Mouse (Mus musculus): Measurements from ENCODE around the gene Rbl1. TPM values are rescaled to one million over a fixed set of nuclear protein-coding genes. Genes with fewer than 3 reads are reported as not detected.

The Rbl1 gene
- 3.3 and 7.1 TPM in 2 replicates for polyA plus RNA-seq (2012; rRNA removed; ENCODE audit: low replicate concordance)

DNA sequence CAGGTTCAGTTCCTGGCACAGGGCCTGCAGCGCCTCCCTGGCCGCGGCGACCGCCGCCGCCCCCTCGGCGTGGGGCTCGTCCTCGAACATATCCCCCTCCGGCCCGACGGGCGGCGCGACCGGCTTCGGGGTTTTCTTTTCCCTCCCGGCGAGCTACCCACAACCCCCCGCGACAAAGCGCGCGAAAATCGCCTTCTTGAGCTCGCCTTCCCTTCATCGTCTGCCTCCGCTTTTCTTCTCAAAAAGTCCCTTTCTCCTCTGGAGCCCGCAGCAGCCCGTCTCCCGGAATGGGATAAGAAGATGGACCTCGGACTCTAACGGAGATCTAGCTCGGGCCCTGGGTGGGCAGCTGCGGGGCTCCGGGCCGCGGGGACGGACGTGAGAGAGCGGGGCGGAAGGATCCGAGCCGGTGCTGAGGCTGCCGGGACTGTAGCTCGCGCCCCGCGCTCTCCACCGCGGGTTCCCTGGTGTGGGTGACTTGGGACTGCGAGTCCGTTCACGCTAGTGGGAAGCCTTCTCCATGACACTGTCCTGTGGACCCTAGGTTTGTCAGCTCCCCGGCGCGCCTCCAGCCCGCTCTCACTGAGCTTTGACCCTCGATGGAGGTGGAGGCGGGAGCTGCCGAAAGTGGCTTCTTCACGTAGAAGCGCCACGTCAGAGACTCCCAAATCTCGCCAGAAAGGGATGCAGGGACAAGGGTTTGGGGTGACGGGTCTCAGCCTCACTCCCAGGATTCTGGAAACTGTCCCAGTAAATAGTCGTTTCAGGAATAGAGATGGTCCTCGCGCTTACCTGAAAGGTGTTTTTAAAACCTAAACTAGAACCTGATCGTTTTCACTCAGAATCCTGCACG is at the start of gene Rbl1:
Gene Rbl1, minus strand, starts transcription at position 169 of the 853 bp plus-strand sequence.

GRCm38 (mm10) chr2:157135014-157135413 is 69.3 kb downstream of the Rbl1 start, which contains the start of gene Samhd1:
Samhd1 (minus strand) TSS chr2:157135265.

Other genes with a start within 250 kb of the Rbl1 start
- 60.9 and 80.4 TPM in 2 replicates for gene Ndrg3, start 212.5 kb downstream of the Rbl1 start, polyA plus RNA-seq (2012; rRNA removed; ENCODE audit: low replicate concordance)
- gene Dsn1, start 197.4 kb downstream of the Rbl1 start, polyA plus RNA-seq (2012; rRNA removed; ENCODE audit: low replicate concordance), result 4.8 and 5.3 TPM in 2 replicates
- gene Soga1, start 125.3 kb downstream of the Rbl1 start, polyA plus RNA-seq (2012; rRNA removed; ENCODE audit: low replicate concordance), result 10.4 and 20.6 TPM in 2 replicates
- not detected in 2 replicates for gene Tldc2, start 117.5 kb downstream of the Rbl1 start, polyA plus RNA-seq (2012; rRNA removed; ENCODE audit: low replicate concordance)
- gene Samhd1, start 69.3 kb downstream of the Rbl1 start, polyA plus RNA-seq (2012; rRNA removed; ENCODE audit: low replicate concordance), result 45.1 and 45.5 TPM in 2 replicates
- 284 and 285 TPM in 2 replicates for gene Rpn2, start 74.5 kb upstream of the Rbl1 start, polyA plus RNA-seq (2012; rRNA removed; ENCODE audit: low replicate concordance)
- gene Mroh8, start 75.0 kb upstream of the Rbl1 start, polyA plus RNA-seq (2012; rRNA removed; ENCODE audit: low replicate concordance), result 0.16 and 0.19 TPM in 2 replicates
- gene Ghrh, start 143.0 kb upstream of the Rbl1 start, polyA plus RNA-seq (2012; rRNA removed; ENCODE audit: low replicate concordance), result 0.43 TPM in 1 of 2 replicates, not detected in the other
- 97.6 and 107 TPM in 2 replicates for gene Manbal, start 163.1 kb upstream of the Rbl1 start, polyA plus RNA-seq (2012; rRNA removed; ENCODE audit: low replicate concordance)
- gene Src, start 213.9 kb upstream of the Rbl1 start, polyA plus RNA-seq (2012; rRNA removed; ENCODE audit: low replicate concordance), result 17.7 and 47.7 TPM in 2 replicates

All from subcutaneous adipose tissue, adult 2 months (tissue).